Comparison of ENCODE assay signal across 14 mouse cellular contexts in the genomic region with DNA sequence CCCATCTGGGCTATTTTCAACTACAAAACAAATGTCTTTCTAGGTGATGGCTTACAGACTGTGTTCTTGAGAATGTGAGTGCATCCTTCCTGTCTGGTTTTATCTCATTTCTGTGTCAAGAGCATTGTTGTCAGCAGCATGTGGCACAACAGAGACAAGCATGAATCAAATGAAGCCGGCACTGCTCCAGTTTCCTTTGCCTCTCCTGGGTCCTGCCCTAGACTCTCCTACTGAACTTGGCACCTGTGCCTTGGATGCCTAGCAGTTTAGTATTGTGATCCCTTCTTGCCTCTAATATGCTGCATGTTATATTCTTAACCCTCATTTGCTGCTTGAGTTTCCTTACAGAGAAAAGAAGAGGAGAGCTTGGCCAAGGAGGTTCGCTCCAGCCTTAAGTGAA.
DNase-seq lines count a peak whose midpoint lies in the region; ATAC-seq and TF ChIP-seq lines count a peak whose summit lies in the region.
"Had no signal": no experiment of that assay in that cellular context is flagged by ENCODE, and none has a peak within 500 bp of the region (broad histone marks: within the 10 kb centered on the region; RNA-seq: fewer than 3 reads in every experiment).

No protein-coding gene starts in this region.

- 0 out of 2 replicates have a peak, but pooled peaks have one; percentile 18 for ATAC-seq in hindbrain, embryonic 11.5 days (ENCODE audit: low FRiP score)
- no peak for ATAC-seq in hindbrain, embryonic 16.5 days
- ATAC-seq: Patski had no signal

- no peak for TF ChIP-seq CTCF in cerebellum, adult 2 months (IDR thresholded peaks at IDR 0.05; ENCODE audit: borderline replicate concordance, insufficient read depth, low read depth, low read length)

- no peak overlapping the region for H3K9ac ChIP-seq in hindbrain, embryonic 11.5 days (ENCODE audit: low read depth, low read length)
- H3K9ac ChIP-seq in hindbrain, embryonic 16.5 days (ENCODE audit: low read depth, low read length): no peak overlapping the region
- H3K9ac ChIP-seq: limb, embryonic 15.5 days; lung, embryonic 14.5 days had no signal

- no peak for DNase-seq in hindbrain, embryonic 11.5 days (ENCODE audit: low spot score)
- peak; percentile 6 to 27 for DNase-seq in cerebellum, adult 2 months
- peak; percentile 17 to 29 for DNase-seq in cerebellum, postnatal 10 days
- peak; percentile 27 to 42 for DNase-seq in kidney, adult 8-10 months
- DNase-seq in MN1 (ENCODE audit: low spot score): no peak
- DNase-seq in right cerebral cortex, adult 2 months (ENCODE audit: low spot score in 2 of 2): no peak
- DNase-seq: lung, embryonic 14.5 days; right cerebral cortex, postnatal 14 days; thymus, adult 18-20 months had no signal

- no peak for TF ChIP-seq POLR2A in cerebellum, adult 2 months (IDR thresholded peaks at IDR 0.05; ENCODE audit: borderline replicate concordance, insufficient read depth, low read length)

- 52% methylated on average over 2 of the region's 2 CpGs for WGBS in hindbrain, embryonic 11.5 days
- 37% methylated on average over 2 of the region's 2 CpGs for WGBS in hindbrain, embryonic 16.5 days
- WGBS in cerebellum, adult 2 months: 43% methylated on average over 2 of the region's 2 CpGs

- H3K36me3 ChIP-seq in hindbrain, embryonic 11.5 days (ENCODE audit: control insufficient read depth, insufficient read depth, low read length): no peaks in the 10 kb centered on the region
- H3K36me3 ChIP-seq in hindbrain, embryonic 16.5 days (ENCODE audit: control insufficient read depth, insufficient read depth, low read length): no peaks in the 10 kb centered on the region
- H3K36me3 ChIP-seq: limb, embryonic 15.5 days had no signal

- no peak overlapping the region for H3K4me3 ChIP-seq in hindbrain, embryonic 11.5 days (ENCODE audit: low read depth, low read length)
- H3K4me3 ChIP-seq in hindbrain, embryonic 16.5 days (ENCODE audit: low read length): no peak overlapping the region
- no peak overlapping the region for H3K4me3 ChIP-seq in cerebellum, adult 2 months (replicated peaks; ENCODE audit: insufficient read depth, low read depth, low read length)
- H3K4me3 ChIP-seq: limb, embryonic 15.5 days had no signal

- no peaks in the 10 kb centered on the region for H3K9me3 ChIP-seq in hindbrain, embryonic 11.5 days (ENCODE audit: control insufficient read depth, low read length)
- H3K9me3 ChIP-seq in hindbrain, embryonic 16.5 days (ENCODE audit: control insufficient read depth, low read length): no peaks in the 10 kb centered on the region
- H3K9me3 ChIP-seq: limb, embryonic 15.5 days had no signal

- no peak overlapping the region for H3K27ac ChIP-seq in hindbrain, embryonic 11.5 days (ENCODE audit: low read depth, low read length)
- no peak overlapping the region for H3K27ac ChIP-seq in hindbrain, embryonic 16.5 days (ENCODE audit: low read depth, low read length)
- H3K27ac ChIP-seq in cerebellum, adult 2 months (ENCODE audit: insufficient read depth, low read length): no peak overlapping the region
- H3K27ac ChIP-seq: kidney, postnatal 0 days; limb, embryonic 15.5 days had no signal

- no peak overlapping the region for H3K4me2 ChIP-seq in hindbrain, embryonic 11.5 days (replicated peaks; ENCODE audit: low read depth, low read length)
- H3K4me2 ChIP-seq in hindbrain, embryonic 16.5 days (ENCODE audit: low read length): no peak overlapping the region
- H3K4me2 ChIP-seq: limb, embryonic 15.5 days; lung, embryonic 14.5 days had no signal

- no peaks in the 10 kb centered on the region for H3K27me3 ChIP-seq in hindbrain, embryonic 11.5 days (ENCODE audit: control insufficient read depth, insufficient read depth, low read length)
- H3K27me3 ChIP-seq in hindbrain, embryonic 16.5 days (replicated peaks; ENCODE audit: control insufficient read depth, insufficient read depth, low read length): no peaks in the 10 kb centered on the region
- no peaks in the 10 kb centered on the region for H3K27me3 ChIP-seq in cerebellum, adult 2 months (ENCODE audit: control insufficient read depth, insufficient read depth, low read length)
- H3K27me3 ChIP-seq: CH12.LX, Patski had no signal

- no peaks in the 10 kb centered on the region for H3K4me1 ChIP-seq in hindbrain, embryonic 11.5 days (replicated peaks; ENCODE audit: control insufficient read depth, insufficient read depth, low read length)
- no peaks in the 10 kb centered on the region for H3K4me1 ChIP-seq in hindbrain, embryonic 16.5 days (ENCODE audit: control insufficient read depth, insufficient read depth, low read depth, low read length)
- no peaks in the 10 kb centered on the region for H3K4me1 ChIP-seq in cerebellum, adult 2 months (ENCODE audit: control insufficient read depth, insufficient read depth, low read length)
- H3K4me1 ChIP-seq: limb, embryonic 15.5 days had no signal

Comparison
In these comparisons a context has a peak if more than half of its experiments do, and no peak if none do; other contexts are left out.
1. DNase-seq: peak in cerebellum, adult 2 months (2 of 2), cerebellum, postnatal 10 days (2 of 2) and kidney, adult 8-10 months (2 of 2); none in hindbrain, embryonic 11.5 days (single experiment), MN1 (single experiment) and right cerebral cortex, adult 2 months (0 of 2).